In the genomic region with DNA sequence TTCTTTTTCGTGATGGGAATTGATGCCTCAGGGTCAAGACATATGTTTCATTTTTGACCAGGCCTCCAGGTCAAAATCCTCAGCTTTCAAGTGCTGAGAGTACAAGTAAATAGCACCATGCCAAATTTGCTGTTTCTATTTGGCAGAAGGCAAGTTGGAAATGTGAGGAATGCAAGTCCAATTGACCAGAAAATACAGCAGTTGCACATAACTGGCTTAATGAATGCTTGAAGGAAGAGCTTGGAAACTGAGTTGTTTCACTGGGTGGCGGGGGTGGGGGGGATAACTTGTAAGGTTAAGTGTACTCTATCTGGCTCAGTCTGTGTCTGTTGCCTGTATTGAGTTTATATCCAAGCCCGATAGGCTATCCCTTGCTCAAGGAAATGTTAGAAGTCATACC, we compare ENCODE assay signal across 21 mouse cellular contexts.
"Had no signal": no experiment of that assay in that cellular context is flagged by ENCODE, and none has a peak within 500 bp of the region (broad histone marks: within the 10 kb centered on the region; RNA-seq: fewer than 3 reads in every experiment).

No protein-coding gene starts in this region.

- H3K4me1 ChIP-seq: liver, embryonic 12.5 days; liver, embryonic 15.5 days; lung, embryonic 15.5 days; megakaryocyte, embryonic 14.5 days had no signal

- H3K4me2 ChIP-seq: limb, embryonic 13.5 days; liver, embryonic 12.5 days; liver, embryonic 15.5 days; lung, embryonic 15.5 days; midbrain, embryonic 11.5 days had no signal

- H3K9me3 ChIP-seq: limb, embryonic 10.5 days; limb, embryonic 13.5 days; liver, embryonic 12.5 days; liver, embryonic 15.5 days; lung, embryonic 15.5 days had no signal

- DNase-seq: kidney, adult 18-20 months; kidney, postnatal 25 days; layer of hippocampus, adult 9-11 months; liver; lung, adult 18-20 months; lung, postnatal 10 days; lung, postnatal 36 days; midbrain, embryonic 14.5 days; thymus, adult 2 months; thymus, postnatal 14 days; thymus, postnatal 4 days had no signal

- H3K27ac ChIP-seq: kidney, postnatal 0 days; layer of hippocampus, adult 2 months; limb, embryonic 10.5 days; limb, embryonic 13.5 days; liver, embryonic 12.5 days; liver, embryonic 15.5 days; lung, embryonic 15.5 days; stomach, postnatal 0 days had no signal

- ATAC-seq: liver, embryonic 12.5 days had no signal

- H3K36me3 ChIP-seq: limb, embryonic 10.5 days; limb, embryonic 13.5 days; liver, embryonic 12.5 days; liver, embryonic 15.5 days; lung, embryonic 15.5 days had no signal

- H3K4me3 ChIP-seq: layer of hippocampus, adult 2 months; limb, embryonic 10.5 days; limb, embryonic 13.5 days; liver, embryonic 12.5 days; liver, embryonic 15.5 days; lung, embryonic 15.5 days; megakaryocyte, embryonic 14.5 days had no signal

- H3K9ac ChIP-seq: limb, embryonic 13.5 days; liver, embryonic 12.5 days; liver, embryonic 15.5 days; lung, embryonic 15.5 days had no signal

- H3K27me3 ChIP-seq: limb, embryonic 13.5 days; liver, embryonic 12.5 days; liver, embryonic 15.5 days; lung, embryonic 15.5 days; megakaryocyte, embryonic 14.5 days had no signal
